Comparison of ENCODE assay signal across 9 mouse cellular contexts in genomic region chr9:13425031-13425940, GRCm38 (mm10). TPM values are rescaled to one million over a fixed set of nuclear protein-coding genes. Genes with fewer than 3 reads are reported as not detected.
DNase-seq lines count a peak whose midpoint lies in the region; ATAC-seq lines count a peak whose summit lies in the region.
"Had no signal": no experiment of that assay in that cellular context is flagged by ENCODE, and none has a peak within 500 bp of the region (broad histone marks: within the 10 kb centered on the region; RNA-seq: fewer than 3 reads in every experiment).

No protein-coding gene starts in this region.

- DNase-seq in T-cell, adult 2 months (ENCODE audit: low spot score), result peak; percentile 51
- DNase-seq in cerebellum, postnatal 14 days, result peak; percentile 24 to 37
- DNase-seq in frontal cortex, postnatal 10 days (ENCODE audit: low spot score in 2 of 2), result peak; percentile 45 to 66
- peak; percentile 41 for DNase-seq in layer of hippocampus, adult 9-10 months (ENCODE audit: low spot score)
- DNase-seq in lung, postnatal 14 days, result peak; percentile 81
- DNase-seq in right cerebral cortex, adult 18-20 months, result peak; percentile 41
- DNase-seq in thymus, adult 18-20 months, result no peak

- 15% methylated on average over 7 of the region's 7 CpGs for WGBS in hindbrain, embryonic 12.5 days

- H3K27ac ChIP-seq in hindbrain, embryonic 12.5 days, result peak overlapping the region; percentile 74

- peak; percentile 98 for ATAC-seq in hindbrain, embryonic 12.5 days (ENCODE audit: low FRiP score)

- no peaks in the 10 kb centered on the region for H3K36me3 ChIP-seq in hindbrain, embryonic 12.5 days

- H3K4me2 ChIP-seq in hindbrain, embryonic 12.5 days (replicated peaks), result peak overlapping the region; percentile 23

- no peak overlapping the region for H3K4me3 ChIP-seq in hindbrain, embryonic 12.5 days

- no peak overlapping the region for H3K9ac ChIP-seq in hindbrain, embryonic 12.5 days

- H3K9me3 ChIP-seq in hindbrain, embryonic 12.5 days (replicated peaks), result no peaks in the 10 kb centered on the region

- peaks cover 29% of the 10 kb centered on the region for H3K4me1 ChIP-seq in hindbrain, embryonic 12.5 days

- no peaks in the 10 kb centered on the region for H3K27me3 ChIP-seq in hindbrain, embryonic 12.5 days

RNA-seq across cellular contexts. Expression of gene Gm17571, which starts 21.3 kb away (rescaled TPM):
- not detected in 2 replicates for polyA plus RNA-seq in hindbrain, embryonic 12.5 days (2016; fragmentation: Nextera tagmentation; extraction: Ambion mirVana)
- polyA plus RNA-seq: testis, adult 2 months had no signal

Comparison
In these comparisons a context has a peak if more than half of its experiments do, and no peak if none do; other contexts are left out.
1. DNase-seq: peak in T-cell, adult 2 months (single experiment), cerebellum, postnatal 14 days (2 of 2), frontal cortex, postnatal 10 days (2 of 2), layer of hippocampus, adult 9-10 months (single experiment), lung, postnatal 14 days (single experiment) and right cerebral cortex, adult 18-20 months (single experiment); none in thymus, adult 18-20 months (0 of 2).